Comparison of ENCODE assay signal across 8 mouse cellular contexts in genomic region chr9:44652027-44652426, GRCm38 (mm10). TPM values are rescaled to one million over a fixed set of nuclear protein-coding genes. Genes with fewer than 3 reads are reported as not detected.
DNase-seq lines count a peak whose midpoint lies in the region; ATAC-seq and TF ChIP-seq lines count a peak whose summit lies in the region.

No protein-coding gene starts in this region.

- no peaks in the 10 kb centered on the region for H3K9me3 ChIP-seq in E14TG2a.4 (ENCODE audit: low read length)
- no peaks in the 10 kb centered on the region for H3K9me3 ChIP-seq in forebrain, embryonic 11.5 days (ENCODE audit: control insufficient read depth, low read length)

- TF ChIP-seq CTCF in E14TG2a.4 (conservative IDR thresholded peaks at IDR 0.05; ENCODE audit: low read length), result peak; percentile 53
- peak; percentile 73 for TF ChIP-seq CTCF in lung, adult 2 months (IDR thresholded peaks at IDR 0.05; ENCODE audit: insufficient read depth, low read length)

- peak; percentile 47 for DNase-seq in c-Kit-positive CD71-positive TER-119-negative erythroid progenitor cells, embryonic 14.5 days (ENCODE audit: low read depth)
- DNase-seq in forebrain, embryonic 11.5 days (ENCODE audit: low spot score), result peak; percentile 78
- peak; percentile 39 for DNase-seq in heart, postnatal 25 days (ENCODE audit: low spot score)
- peak; percentile 74 for DNase-seq in layer of hippocampus, adult 11-12 months (ENCODE audit: low spot score)
- peak; percentile 63 for DNase-seq in lung, adult 2 months
- DNase-seq in thymus, postnatal 25 days, result peak; percentile 81

- H3K4me2 ChIP-seq in forebrain, embryonic 11.5 days (ENCODE audit: low read depth, low read length, severe bottlenecking), result no peak overlapping the region

- TF ChIP-seq POLR2A in lung, adult 2 months (IDR thresholded peaks at IDR 0.05; ENCODE audit: borderline replicate concordance, extremely low read depth, low read depth, low read length), result no peak

- intact Hi-C loops in heart, postnatal 25 days (cut with DNase I), result loop anchor here (1.0 to 5.0 kb wide), 2 partner anchors 150 to 198 kb away; partner anchors contain the start of gene Upk2

- H3K36me3 ChIP-seq in E14TG2a.4 (ENCODE audit: insufficient read depth, low read length), result no peaks in the 10 kb centered on the region
- H3K36me3 ChIP-seq in forebrain, embryonic 11.5 days (ENCODE audit: control insufficient read depth, insufficient read depth, low read length), result no peaks in the 10 kb centered on the region

- H3K4me3 ChIP-seq in E14TG2a.4 (replicated peaks; ENCODE audit: low read length), result no peak overlapping the region
- H3K4me3 ChIP-seq in forebrain, embryonic 11.5 days (ENCODE audit: low read depth, low read length), result no peak overlapping the region
- H3K4me3 ChIP-seq in lung, adult 2 months (replicated peaks; ENCODE audit: extremely low read depth, low read depth, low read length), result no peak overlapping the region

- peaks cover 7% of the 10 kb centered on the region; the same call in 1 of the 2 replicates for H3K4me1 ChIP-seq in E14TG2a.4 (replicated peaks; ENCODE audit: low read depth, low read length)
- H3K4me1 ChIP-seq in forebrain, embryonic 11.5 days (replicated peaks; ENCODE audit: control insufficient read depth, insufficient read depth, low read length), result peaks cover 3% of the 10 kb centered on the region; the same call in 1 of the 2 replicates
- peaks cover 3% of the 10 kb centered on the region; the same call in 1 of the 2 replicates for H3K4me1 ChIP-seq in lung, adult 2 months (ENCODE audit: control insufficient read depth, insufficient read depth, low read length)

- no peak overlapping the region for H3K27ac ChIP-seq in forebrain, embryonic 11.5 days (ENCODE audit: low read depth, low read length)

- no peak overlapping the region for H3K9ac ChIP-seq in forebrain, embryonic 11.5 days (ENCODE audit: low read length)

- no peaks in the 10 kb centered on the region for H3K27me3 ChIP-seq in E14TG2a.4 (ENCODE audit: insufficient read depth, low read length)
- no peaks in the 10 kb centered on the region for H3K27me3 ChIP-seq in forebrain, embryonic 11.5 days (ENCODE audit: control insufficient read depth, insufficient read depth, low read length)

- ATAC-seq in forebrain, embryonic 11.5 days (replicated peaks; ENCODE audit: low FRiP score), result 0 out of 2 replicates have a peak, but pooled peaks have one; percentile 63
- ATAC-seq in neutrophil, adult 5-6 weeks (ENCODE audit: extremely low read depth, insufficient number of reproducible peaks, low FRiP score, poor library complexity, severe bottlenecking), result peak; percentile 75

- WGBS in forebrain, embryonic 11.5 days, result 17% methylated on average over 8 of the region's 8 CpGs
- WGBS in lung, adult 2 months, result 14% methylated on average over 8 of the region's 8 CpGs

RNA-seq across cellular contexts. Expression of gene Treh, which starts 21.0 kb away (rescaled TPM):
- not detected in 2 replicates for polyA plus RNA-seq in forebrain, embryonic 11.5 days (2014; fragmentation: Nextera tagmentation; extraction: Ambion mirVana)
- total RNA-seq in heart, postnatal 25 days (2021), result not detected
- polyA plus RNA-seq in lung, adult 2 months (2012; rRNA removed), result not detected in 2 replicates
- total RNA-seq in neutrophil, adult 5-6 weeks (2017), result not detected in 2 replicates

RNA-seq across cellular contexts. Expression of gene Ddx6, which starts 47.3 kb away (rescaled TPM):
- polyA plus RNA-seq in forebrain, embryonic 11.5 days (2014; fragmentation: Nextera tagmentation; extraction: Ambion mirVana), result 16.2 and 17.2 TPM in 2 replicates
- total RNA-seq in heart, postnatal 25 days (2021), result 10 to 100 TPM; 72.5 to 87.3 TPM
- polyA plus RNA-seq in lung, adult 2 months (2012; rRNA removed), result 17.4 and 24.2 TPM in 2 replicates
- total RNA-seq in neutrophil, adult 5-6 weeks (2017), result 301 and 311 TPM in 2 replicates
